Mouse (Mus musculus) intestine, embryonic 16.5 days (tissue): Measurements from ENCODE around the gene Cox14. TPM values are rescaled to one million over a fixed set of nuclear protein-coding genes. Genes with fewer than 3 reads are reported as not detected.

Experiments
- ATAC-seq: fragments of 200-750 bp; cut with Nextera tagmentation; 2 replicates; pipeline ENCODE4 v1.8.0; 2017; ENCODE audit warnings: moderate TSS enrichment, moderate library complexity
- H3K27ac ChIP-seq: fragments of 300-500 bp; sonication (generic); 2 replicates; pipeline ENCODE4 v1.5.1; 2014; ENCODE audit warnings: mild to moderate bottlenecking, low read length
- H3K27me3 ChIP-seq: fragments of 300-500 bp; sonication (generic); replicated peaks from 2 replicates; pipeline ENCODE4 v1.6.1; 2014; ENCODE audit warnings: low read length, control low read depth, mixed read lengths; ENCODE audit not compliant: control insufficient read depth, insufficient read depth
- H3K36me3 ChIP-seq: fragments of 300-500 bp; sonication (generic); 2 replicates; pipeline ENCODE4 v1.6.1; 2014; ENCODE audit warnings: low read length, control low read depth; ENCODE audit not compliant: control insufficient read depth, insufficient read depth
- H3K4me1 ChIP-seq: fragments of 300-500 bp; sonication (generic); 2 replicates; pipeline ENCODE4 v1.6.1; 2014; ENCODE audit warnings: low read length, control low read depth, mixed read lengths; ENCODE audit not compliant: control insufficient read depth, insufficient read depth
- H3K4me2 ChIP-seq: fragments of 300-500 bp; sonication (generic); 2 replicates; pipeline ENCODE4 v1.6.1; 2014; ENCODE audit warnings: low read depth, low read length, control low read depth
- H3K4me3 ChIP-seq: fragments of 300-500 bp; sonication (generic); 2 replicates; pipeline ENCODE4 v1.5.1; 2014; ENCODE audit warnings: mild to moderate bottlenecking, low read length
- H3K9ac ChIP-seq: fragments of 300-500 bp; sonication (generic); 2 replicates; pipeline ENCODE4 v1.6.1; 2014; ENCODE audit warnings: low read depth, low read length
- H3K9me3 ChIP-seq: fragments of 300-500 bp; sonication (generic); 2 replicates; pipeline ENCODE4 v1.6.1; 2016; ENCODE audit warnings: low read length, control low read depth; ENCODE audit not compliant: control insufficient read depth
- WGBS: fragments of 180-500 bp; shearing (Covaris S2); extraction: QIAGEN DNeasy Blood & Tissue Kit; methylation state at CpG from one replicate; pipeline ENCODE4 v1.1.7; 2014; 5-methylcytosine and 5-hydroxymethylcytosine counted together
- polyA plus RNA-seq: library from polyadenylated mRNA; unstranded; fragments of >200 nt; fragmentation: Nextera tagmentation; extraction: Ambion mirVana; gene quantifications from 2 replicates; pipeline ENCODE4 v1.2.1, GENCODE M21; 2015

Gene Cox14
- polyA plus RNA-seq, 1 experiment from 2014 or later, result 253 TPM

- Histone ChIP-seq H3K27ac (no peak overlapping the region), H3K9me3 (0 out of 2 replicates have a peak, but pooled peaks cover 2% of the 10 kb centered on the region), H3K9ac (no peak overlapping the region), H3K4me1 (peaks cover 10% of the 10 kb centered on the region), H3K4me2 (no peak overlapping the region), H3K4me3 (no peak overlapping the region), H3K27me3 (no peaks in the 10 kb centered on the region), H3K36me3 (peaks cover 12% of the 10 kb centered on the region)
- no peak for ATAC-seq
- WGBS, result 92% methylated on average over 3 of the region's 4 CpGs
Observed at GRCm38 (mm10) chr15:99729056-99729783, 3.8 kb downstream of the Cox14 start.

GRCm38 (mm10) chr15:99731167-99731566, 5.7 kb downstream of the Cox14 start:
- no peaks in the 10 kb centered on the region for H3K27me3 ChIP-seq
- H3K36me3 ChIP-seq, result peaks cover 16% of the 10 kb centered on the region
- 0 out of 2 replicates have a peak, but pooled peaks cover 2% of the 10 kb centered on the region for H3K9me3 ChIP-seq

GRCm38 (mm10) chr15:99731678-99732077, 6.3 kb downstream of the Cox14 start:
- Histone ChIP-seq H3K4me1 (peaks cover under 1% of the 10 kb centered on the region), H3K9ac (no peak overlapping the region), H3K4me2 (no peak overlapping the region), H3K36me3 (peaks cover 16% of the 10 kb centered on the region), H3K4me3 (no peak overlapping the region), H3K27ac (no peak overlapping the region), H3K27me3 (no peaks in the 10 kb centered on the region), H3K9me3 (0 out of 2 replicates have a peak, but pooled peaks cover 2% of the 10 kb centered on the region)
- ATAC-seq, result no peak
- 89% methylated on average over 3 of the region's 3 CpGs for WGBS

More at GRCm38 (mm10) chr15:99731167-99731566, 5.7 kb downstream of the Cox14 start:
- 100% methylated on average over 2 of the region's 2 CpGs for WGBS
- Histone ChIP-seq H3K9ac (no peak overlapping the region), H3K27ac (no peak overlapping the region), H3K4me1 (peaks cover 4% of the 10 kb centered on the region), H3K4me2 (no peak overlapping the region), H3K4me3 (no peak overlapping the region)
- ATAC-seq, result no peak

GRCm38 (mm10) chr15:99733186-99733585, 7.8 kb downstream of the Cox14 start:
- H3K4me2 ChIP-seq, result no peak overlapping the region
- H3K27me3 ChIP-seq, result no peaks in the 10 kb centered on the region
- no peak for ATAC-seq
- 0 out of 2 replicates have a peak, but pooled peaks cover 2% of the 10 kb centered on the region for H3K9me3 ChIP-seq
- 93% methylated on average over 5 of the region's 5 CpGs for WGBS
- no peak overlapping the region for H3K27ac ChIP-seq
- peaks cover 13% of the 10 kb centered on the region for H3K36me3 ChIP-seq
- no peak overlapping the region for H3K4me3 ChIP-seq
- no peak overlapping the region for H3K9ac ChIP-seq
- H3K4me1 ChIP-seq, result no peaks in the 10 kb centered on the region

GRCm38 (mm10) chr15:99735631-99736030, 10.2 kb downstream of the Cox14 start:
- Histone ChIP-seq H3K4me3 (no peak overlapping the region), H3K27ac (no peak overlapping the region), H3K9ac (no peak overlapping the region), H3K4me2 (no peak overlapping the region), H3K27me3 (no peaks in the 10 kb centered on the region), H3K9me3 (no peaks in the 10 kb centered on the region), H3K4me1 (no peaks in the 10 kb centered on the region), H3K36me3 (peaks cover 4% of the 10 kb centered on the region)
- no peak for ATAC-seq
- 91% methylated on average over 2 of the region's 2 CpGs for WGBS

GRCm38 (mm10) chr15:99736675-99737074, 11.3 kb downstream of the Cox14 start:
- no peak for ATAC-seq
- Histone ChIP-seq H3K9me3 (no peaks in the 10 kb centered on the region), H3K27ac (no peak overlapping the region), H3K4me2 (no peak overlapping the region), H3K4me3 (no peak overlapping the region), H3K9ac (no peak overlapping the region), H3K27me3 (no peaks in the 10 kb centered on the region), H3K4me1 (no peaks in the 10 kb centered on the region), H3K36me3 (peaks cover 4% of the 10 kb centered on the region)
- WGBS, result 93% methylated on average over 11 of the region's 11 CpGs

- no peak overlapping the region for H3K4me3 ChIP-seq
- ATAC-seq, result no peak
- no peak overlapping the region for H3K27ac ChIP-seq
- no peaks in the 10 kb centered on the region for H3K9me3 ChIP-seq
- peaks cover 4% of the 10 kb centered on the region for H3K36me3 ChIP-seq
- 96% methylated on average over 4 of the region's 4 CpGs for WGBS
- no peaks in the 10 kb centered on the region for H3K27me3 ChIP-seq
- no peak overlapping the region for H3K4me2 ChIP-seq
- H3K9ac ChIP-seq, result no peak overlapping the region
- H3K4me1 ChIP-seq, result no peaks in the 10 kb centered on the region
Observed at GRCm38 (mm10) chr15:99740229-99740628, 14.8 kb downstream of the Cox14 start.

- Histone ChIP-seq H3K4me1 (peaks cover 10% of the 10 kb centered on the region), H3K4me2 (no peak overlapping the region), H3K9me3 (no peaks in the 10 kb centered on the region), H3K27ac (no peak overlapping the region), H3K36me3 (no peaks in the 10 kb centered on the region), H3K27me3 (no peaks in the 10 kb centered on the region), H3K4me3 (no peak overlapping the region), H3K9ac (no peak overlapping the region)
- 74% methylated on average over 3 of the region's 3 CpGs for WGBS
- no peak for ATAC-seq
Observed at GRCm38 (mm10) chr15:99754204-99754603, 28.8 kb downstream of the Cox14 start.

- Histone ChIP-seq H3K4me3 (no peak overlapping the region), H3K4me1 (peaks cover 11% of the 10 kb centered on the region), H3K27me3 (no peaks in the 10 kb centered on the region), H3K4me2 (no peak overlapping the region), H3K9ac (no peak overlapping the region), H3K27ac (no peak overlapping the region), H3K9me3 (no peaks in the 10 kb centered on the region), H3K36me3 (0 out of 2 replicates have a peak, but pooled peaks cover 4% of the 10 kb centered on the region)
- WGBS, result 72% methylated on average over 4 of the region's 4 CpGs
- no peak for ATAC-seq
Observed at GRCm38 (mm10) chr15:99767467-99767866, 42.0 kb downstream of the Cox14 start.
